ENCODE assay signal across 8 mouse cellular contexts in the genomic region with DNA sequence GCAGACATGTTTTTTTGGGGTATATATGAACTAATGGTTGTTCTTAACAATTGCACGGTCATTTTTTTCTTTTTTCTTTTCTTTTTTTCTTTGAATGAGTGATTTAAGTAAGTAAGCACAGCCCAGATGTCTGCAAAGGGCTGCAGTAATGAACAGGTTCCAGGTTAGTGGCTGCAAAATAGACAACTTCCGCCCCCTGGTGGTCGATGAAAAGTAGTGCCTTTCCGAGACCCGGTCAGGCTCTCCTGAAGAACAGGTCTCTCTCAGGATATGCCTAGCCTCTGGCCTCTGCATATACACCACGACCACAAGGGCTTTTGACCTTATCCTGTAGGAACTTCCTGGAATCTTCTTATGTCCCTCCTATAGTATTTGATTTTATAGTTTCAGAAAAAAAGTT. TPM values are rescaled to one million over a fixed set of nuclear protein-coding genes. Genes with fewer than 3 reads are reported as not detected.
A peak's percentile ranks its signal among the peaks of the same experiment; 100 is the strongest.
DNase-seq lines count a peak whose midpoint lies in the region; ATAC-seq lines count a peak whose summit lies in the region.

No protein-coding gene starts in this region.

- DNase-seq in 3T3-L1 (ENCODE audit: low read depth, low spot score) = peak; percentile 86
- peak; percentile 81 to 83 for DNase-seq in adrenal gland, adult 18-20 months (ENCODE audit: low spot score in 2 of 2)
- DNase-seq in embryo, embryonic 10 days (ENCODE audit: low spot score) = peak; percentile 89
- DNase-seq in kidney, adult 11 months = peak; percentile 42
- DNase-seq in spleen, postnatal 36 days (ENCODE audit: low spot score in 2 of 2) = peak; percentile 9 to 17

- H3K4me3 ChIP-seq in limb, embryonic 12.5 days (replicated peaks) = no peak overlapping the region
- H3K4me3 ChIP-seq in midbrain, embryonic 15.5 days = peak overlapping the region; percentile 38

- H3K27me3 ChIP-seq in limb, embryonic 12.5 days = peaks cover 4% of the 10 kb centered on the region
- no peaks in the 10 kb centered on the region for H3K27me3 ChIP-seq in midbrain, embryonic 15.5 days (replicated peaks)

- H3K4me2 ChIP-seq in limb, embryonic 12.5 days = peak overlapping the region; percentile 57
- peak overlapping the region; percentile 69 for H3K4me2 ChIP-seq in midbrain, embryonic 15.5 days

- ATAC-seq in granulocyte monocyte progenitor cell, adult 5-6 weeks (replicated peaks; ENCODE audit: poor library complexity, severe bottlenecking) = peak; percentile 70
- ATAC-seq in limb, embryonic 12.5 days (ENCODE audit: insufficient number of reproducible peaks, insufficient read depth, low FRiP score, low TSS enrichment, low read depth) = peak; percentile 40; the same call in 1 of the 2 replicates
- ATAC-seq in midbrain, embryonic 15.5 days (replicated peaks) = peak; percentile 91

- H3K4me1 ChIP-seq in limb, embryonic 12.5 days (replicated peaks) = peaks cover 46% of the 10 kb centered on the region
- 0 out of 2 replicates have a peak, but pooled peaks cover 3% of the 10 kb centered on the region for H3K4me1 ChIP-seq in midbrain, embryonic 15.5 days

- H3K27ac ChIP-seq in limb, embryonic 12.5 days = no peak overlapping the region
- H3K27ac ChIP-seq in midbrain, embryonic 15.5 days = no peak overlapping the region

- no peaks in the 10 kb centered on the region for H3K36me3 ChIP-seq in limb, embryonic 12.5 days
- H3K36me3 ChIP-seq in midbrain, embryonic 15.5 days (replicated peaks) = no peaks in the 10 kb centered on the region

- 0% methylated on average over 6 of the region's 6 CpGs for WGBS in limb, embryonic 12.5 days
- under 1% methylated on average over 6 of the region's 6 CpGs for WGBS in midbrain, embryonic 15.5 days

- H3K9me3 ChIP-seq in limb, embryonic 12.5 days = no peaks in the 10 kb centered on the region
- no peaks in the 10 kb centered on the region for H3K9me3 ChIP-seq in midbrain, embryonic 15.5 days

- no peak overlapping the region for H3K9ac ChIP-seq in limb, embryonic 12.5 days (replicated peaks)
- H3K9ac ChIP-seq in midbrain, embryonic 15.5 days = 0 out of 2 replicates have a peak overlapping the region, but pooled peaks have one; percentile 2

RNA-seq across cellular contexts. Expression of gene Ldb3, which starts 18.2 kb away (rescaled TPM):
- 1 to 10 TPM in 1 of 2 experiments, under 1 TPM in 1; 0.46 to 2.6 TPM for total RNA-seq in adrenal gland, adult 18-20 months (2021)
- total RNA-seq in granulocyte monocyte progenitor cell, adult 5-6 weeks (2014; fragmentation: Nextera tagmentation) = not detected in 2 replicates
- not detected in 2 replicates for total RNA-seq in granulocyte monocyte progenitor cell, adult 5-6 weeks (2017)
- polyA plus RNA-seq in limb, embryonic 12.5 days (2016; fragmentation: Nextera tagmentation; extraction: Ambion mirVana) = 1.9 and 3.3 TPM in 2 replicates
- 0.57 and 0.78 TPM in 2 replicates for polyA plus RNA-seq in midbrain, embryonic 15.5 days (2015; fragmentation: Nextera tagmentation; extraction: Ambion mirVana)

RNA-seq across cellular contexts. Expression of gene Opn4, which starts 29.6 kb away (rescaled TPM):
- total RNA-seq in adrenal gland, adult 18-20 months (2021) = not detected
- not detected in 2 replicates for total RNA-seq in granulocyte monocyte progenitor cell, adult 5-6 weeks (2014; fragmentation: Nextera tagmentation)
- not detected in 2 replicates for total RNA-seq in granulocyte monocyte progenitor cell, adult 5-6 weeks (2017)
- 0.10 TPM in 1 of 2 replicates, not detected in the other for polyA plus RNA-seq in limb, embryonic 12.5 days (2016; fragmentation: Nextera tagmentation; extraction: Ambion mirVana)
- polyA plus RNA-seq in midbrain, embryonic 15.5 days (2015; fragmentation: Nextera tagmentation; extraction: Ambion mirVana) = 0.23 TPM in 1 of 2 replicates, not detected in the other

RNA-seq across cellular contexts. Expression of gene 9230112D13Rik, which starts 47.7 kb away (rescaled TPM):
- total RNA-seq in adrenal gland, adult 18-20 months (2021) = not detected
- not detected in 2 replicates for total RNA-seq in granulocyte monocyte progenitor cell, adult 5-6 weeks (2014; fragmentation: Nextera tagmentation)
- not detected in 2 replicates for total RNA-seq in granulocyte monocyte progenitor cell, adult 5-6 weeks (2017)
- not detected in 2 replicates for polyA plus RNA-seq in limb, embryonic 12.5 days (2016; fragmentation: Nextera tagmentation; extraction: Ambion mirVana)
- not detected in 2 replicates for polyA plus RNA-seq in midbrain, embryonic 15.5 days (2015; fragmentation: Nextera tagmentation; extraction: Ambion mirVana)

Comparison
In these comparisons a context has a peak if more than half of its experiments do, and no peak if none do; other contexts are left out.
1. DNase-seq: peak in every context shown above with its lines; median percentile 89 in embryo, embryonic 10 days; 86 in 3T3-L1; 82 in adrenal gland, adult 18-20 months; 42 in kidney, adult 11 months; 13 in spleen, postnatal 36 days.
2. ATAC-seq: peak in every context shown above with its lines; median percentile 91 in midbrain, embryonic 15.5 days; 70 in granulocyte monocyte progenitor cell, adult 5-6 weeks; 40 in limb, embryonic 12.5 days.